Mouse (Mus musculus) neural tube, embryonic 14.5 days (tissue): ENCODE measurements around the gene Ccdc73. TPM values are rescaled to one million over a fixed set of nuclear protein-coding genes. Genes with fewer than 3 reads are reported as not detected.

Source experiments
- ATAC-seq: fragments of 200-750 bp; cut with Nextera tagmentation; 2 replicates; pipeline ENCODE4 v1.8.0; 2017; ENCODE audit warnings: low read depth, mild to moderate bottlenecking, moderate TSS enrichment, moderate library complexity
- H3K27ac ChIP-seq: fragments of 300-500 bp; sonication (generic); 2 replicates; pipeline ENCODE4 v1.5.1; 2014; ENCODE audit warnings: low read depth, mild to moderate bottlenecking, control low read depth, low read length, moderate library complexity, mixed read lengths
- H3K27me3 ChIP-seq: fragments of 300-500 bp; sonication (generic); 2 replicates; pipeline ENCODE4 v1.6.1; 2014; ENCODE audit warnings: low read length; ENCODE audit not compliant: control insufficient read depth, insufficient read depth
- H3K36me3 ChIP-seq: fragments of 300-500 bp; sonication (generic); 2 replicates; pipeline ENCODE4 v1.6.1; 2014; ENCODE audit warnings: low read length, mixed read lengths; ENCODE audit not compliant: control insufficient read depth, insufficient read depth
- H3K4me1 ChIP-seq: fragments of 300-500 bp; sonication (generic); 2 replicates; pipeline ENCODE4 v1.6.1; 2014; ENCODE audit warnings: low read length; ENCODE audit not compliant: control insufficient read depth, insufficient read depth
- H3K4me2 ChIP-seq: fragments of 300-500 bp; sonication (generic); 2 replicates; pipeline ENCODE4 v1.6.1; 2014; ENCODE audit warnings: mild to moderate bottlenecking, low read depth, low read length, control low read depth
- H3K4me3 ChIP-seq: fragments of 300-500 bp; sonication (generic); 2 replicates; pipeline ENCODE4 v1.5.1; 2014; ENCODE audit warnings: low read depth, low read length, control low read depth, mixed read lengths
- H3K9ac ChIP-seq: fragments of 300-500 bp; sonication (generic); replicated peaks from 2 replicates; pipeline ENCODE4 v1.6.1; 2014; ENCODE audit warnings: low read depth, mild to moderate bottlenecking, control low read depth, low read length, mixed read lengths
- H3K9me3 ChIP-seq: fragments of 300-500 bp; sonication (generic); 2 replicates; pipeline ENCODE4 v1.6.1; 2016; ENCODE audit warnings: low read length; ENCODE audit not compliant: control insufficient read depth
- WGBS: fragments of 180-500 bp; shearing (Covaris S2); extraction: QIAGEN DNeasy Blood & Tissue Kit; methylation state at CpG from one replicate; pipeline ENCODE4 v1.1.7; 2014; 5-methylcytosine and 5-hydroxymethylcytosine counted together
- polyA plus RNA-seq: library from polyadenylated mRNA; unstranded; fragments of >200 nt; fragmentation: Nextera tagmentation; extraction: Ambion mirVana; gene quantifications from 2 replicates; pipeline ENCODE4 v1.2.1, GENCODE M21; 2014

The Ccdc73 gene
- polyA plus RNA-seq, 1 experiment from 2014 or later: 9.7 TPM

- 55% methylated on average over 1 of the region's 1 CpGs for WGBS
- Histone ChIP-seq H3K4me1 (no peaks in the 10 kb centered on the region), H3K9me3 (no peaks in the 10 kb centered on the region), H3K36me3 (no peaks in the 10 kb centered on the region), H3K9ac (no peak overlapping the region), H3K4me3 (no peak overlapping the region), H3K27me3 (no peaks in the 10 kb centered on the region), H3K27ac (no peak overlapping the region), H3K4me2 (no peak overlapping the region)
- no peak for ATAC-seq
Measured at GRCm38 (mm10) chr2:105048301-105048700, 180.7 kb downstream of the Ccdc73 start.

GRCm38 (mm10) chr2:105055529-105055928, 187.9 kb downstream of the Ccdc73 start:
- Histone ChIP-seq H3K4me1 (no peaks in the 10 kb centered on the region), H3K4me3 (no peak overlapping the region), H3K27me3 (no peaks in the 10 kb centered on the region), H3K9me3 (no peaks in the 10 kb centered on the region), H3K4me2 (no peak overlapping the region), H3K36me3 (no peaks in the 10 kb centered on the region), H3K9ac (no peak overlapping the region), H3K27ac (no peak overlapping the region)
- no peak for ATAC-seq
- WGBS: 91% methylated on average over 1 of the region's 1 CpGs

- Histone ChIP-seq H3K4me2 (no peak overlapping the region), H3K27ac (no peak overlapping the region), H3K4me1 (no peaks in the 10 kb centered on the region), H3K36me3 (no peaks in the 10 kb centered on the region), H3K27me3 (no peaks in the 10 kb centered on the region), H3K9ac (no peak overlapping the region), H3K4me3 (no peak overlapping the region), H3K9me3 (no peaks in the 10 kb centered on the region)
- 84% methylated on average over 7 of the region's 7 CpGs for WGBS
- no peak for ATAC-seq
Measured at GRCm38 (mm10) chr2:105058577-105059116, 191.0 kb downstream of the Ccdc73 start.

GRCm38 (mm10) chr2:105062741-105063372, 195.3 kb downstream of the Ccdc73 start:
- no peak for ATAC-seq
- no peak overlapping the region for H3K9ac ChIP-seq
- WGBS: 56% methylated on average over 7 of the region's 7 CpGs

More at GRCm38 (mm10) chr2:105062741-105063372, 195.3 kb downstream of the Ccdc73 start:
- no peaks in the 10 kb centered on the region for H3K4me1 ChIP-seq
- no peaks in the 10 kb centered on the region for H3K27me3 ChIP-seq
- H3K4me2 ChIP-seq: no peak overlapping the region
- H3K9me3 ChIP-seq: no peaks in the 10 kb centered on the region
- H3K36me3 ChIP-seq: no peaks in the 10 kb centered on the region
- H3K4me3 ChIP-seq: no peak overlapping the region
- H3K27ac ChIP-seq: no peak overlapping the region

Other genes with a start within 250 kb of the Ccdc73 start
- 65.2 and 75.8 TPM in 2 replicates for gene Tcp11l1, start 155.6 kb upstream of the Ccdc73 start, polyA plus RNA-seq
- 0.29 TPM in 1 of 2 replicates, not detected in the other for gene Pin1rt1, start 151.4 kb upstream of the Ccdc73 start, polyA plus RNA-seq
- 0.70 and 1.2 TPM in 2 replicates for gene Depdc7, start 124.9 kb upstream of the Ccdc73 start, polyA plus RNA-seq
- gene Qser1, start 51.0 kb upstream of the Ccdc73 start, polyA plus RNA-seq: 10.4 and 12.4 TPM in 2 replicates
- 0.35 and 0.60 TPM in 2 replicates for gene Prrg4, start 17.9 kb upstream of the Ccdc73 start, polyA plus RNA-seq
- 194 and 200 TPM in 2 replicates for gene Eif3m, start 149.3 kb downstream of the Ccdc73 start, polyA plus RNA-seq
- gene Gm11060, start 224.2 kb downstream of the Ccdc73 start, polyA plus RNA-seq: not detected in 2 replicates